Mouse (Mus musculus) duodenum, adult 2 months (tissue): ENCODE measurements around the gene Dspp. TPM values are rescaled to one million over a fixed set of nuclear protein-coding genes. Genes with fewer than 3 reads are reported as not detected.

Experiments used
- polyA plus RNA-seq: library from polyadenylated mRNA; depleted of rRNA; stranded (reverse); fragments of >200 nt; gene quantifications from 2 replicates; pipeline ENCODE4 v1.2.3, GENCODE M21; 2012; ENCODE audit warnings: low replicate concordance; rRNA removed

The Dspp gene
- not detected in 2 replicates for polyA plus RNA-seq

DNA sequence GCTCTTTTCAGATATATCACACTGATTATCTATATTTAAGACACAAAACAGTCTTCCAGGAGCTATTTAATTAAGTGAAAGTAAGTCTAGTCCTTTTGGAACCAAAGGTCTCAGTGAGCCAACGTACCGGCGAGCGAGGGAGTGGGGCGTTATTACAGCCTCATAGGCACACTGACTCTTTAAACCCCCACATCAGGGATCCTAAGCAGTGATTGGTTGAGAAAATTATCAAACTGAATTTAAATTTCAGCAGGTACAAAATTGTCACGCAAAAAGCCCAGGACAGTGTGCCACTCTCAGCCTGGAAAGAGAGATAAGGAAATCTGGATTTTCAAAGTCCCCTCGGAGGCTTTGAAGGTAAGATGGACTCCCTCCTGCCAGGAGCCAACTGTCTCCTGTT, at the start of gene Dspp:
Gene Dspp, plus strand, starts transcription at position 301 of the 400 bp plus-strand sequence.

DNA sequence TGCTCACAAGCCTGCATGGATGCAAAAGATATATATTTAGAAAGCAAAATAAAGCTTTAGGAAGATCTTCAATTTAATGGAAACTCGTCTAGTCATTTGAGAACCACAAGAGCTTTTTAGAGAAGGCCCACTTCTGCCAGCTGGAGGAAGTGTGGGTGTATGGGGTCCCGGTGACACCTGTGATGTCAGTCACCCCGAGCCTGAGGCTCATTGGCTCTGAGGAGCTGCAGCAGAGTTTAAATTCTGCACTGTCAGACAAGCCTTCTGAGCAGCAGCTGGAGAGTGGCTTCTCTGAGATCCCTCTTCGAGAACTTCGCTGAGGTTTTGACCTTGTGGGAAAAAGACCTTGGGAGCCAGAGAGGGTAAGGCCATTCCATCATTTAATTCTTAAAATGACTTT, 31.8 kb downstream of the Dspp start, which contains the start of gene Dmp1:
Gene Dmp1, plus strand, starts transcription at position 263 of the 400 bp plus-strand sequence.

Other genes with a start within 250 kb of the Dspp start
- 4.3 and 14.9 TPM in 2 replicates for gene Hsd17b13, start 193.3 kb upstream of the Dspp start, polyA plus RNA-seq
- gene Hsd17b11, start 148.8 kb upstream of the Dspp start, polyA plus RNA-seq = 81.1 and 120 TPM in 2 replicates
- gene Nudt9, start 124.4 kb upstream of the Dspp start, polyA plus RNA-seq = 49.6 and 68.0 TPM in 2 replicates
- not detected in 2 replicates for gene Gm17660, start 93.1 kb upstream of the Dspp start, polyA plus RNA-seq
- 15.4 and 38.8 TPM in 2 replicates for gene Sparcl1, start 57.0 kb upstream of the Dspp start, polyA plus RNA-seq
- gene Dmp1, start 31.9 kb downstream of the Dspp start, polyA plus RNA-seq = 0.04 and 0.05 TPM in 2 replicates
- gene Ibsp, start 128.5 kb downstream of the Dspp start, polyA plus RNA-seq = not detected in 2 replicates
- not detected in 2 replicates for gene Mepe, start 154.6 kb downstream of the Dspp start, polyA plus RNA-seq